Mouse (Mus musculus): ENCODE results near the gene Auts2. TPM values are rescaled to one million over a fixed set of nuclear protein-coding genes. Genes with fewer than 3 reads are reported as not detected.
A peak's percentile ranks its signal among the peaks of the same experiment; 100 is the strongest.

Auts2 gene
- polyA plus RNA-seq, 1 experiment from 2014 or later, result 45.3 TPM

GRCm38 (mm10) chr5:131645341-131646191 is 897.6 kb downstream of the Auts2 start:
- no peak for ATAC-seq (ENCODE audit: insufficient number of reproducible peaks, low FRiP score, low TSS enrichment, low read depth)

GRCm38 (mm10) chr5:131644331-131644730 is 898.8 kb downstream of the Auts2 start:
- no peak for ATAC-seq (ENCODE audit: insufficient number of reproducible peaks, low FRiP score, low TSS enrichment, low read depth)
- Histone ChIP-seq H3K9ac (no peak overlapping the region), H3K36me3 (no peaks in the 10 kb centered on the region), H3K27me3 (no peaks in the 10 kb centered on the region), H3K27ac (replicated peaks) (no peak overlapping the region), H3K4me2 (replicated peaks) (no peak overlapping the region), H3K4me1 (peaks cover 47% of the 10 kb centered on the region), H3K4me3 (replicated peaks) (no peak overlapping the region), H3K9me3 (replicated peaks) (no peaks in the 10 kb centered on the region)
- WGBS, result 89% methylated on average over 6 of the region's 6 CpGs

More at GRCm38 (mm10) chr5:131645341-131646191, 897.6 kb downstream of the Auts2 start:
- 31% methylated on average over 18 of the region's 18 CpGs for WGBS
- H3K4me3 ChIP-seq (replicated peaks), result no peak overlapping the region
- no peak overlapping the region for H3K27ac ChIP-seq (replicated peaks)
- H3K36me3 ChIP-seq, result no peaks in the 10 kb centered on the region
- no peaks in the 10 kb centered on the region for H3K27me3 ChIP-seq
- no peak overlapping the region for H3K9ac ChIP-seq
- no peak overlapping the region for H3K4me2 ChIP-seq (replicated peaks)
- peaks cover 47% of the 10 kb centered on the region for H3K4me1 ChIP-seq
- H3K9me3 ChIP-seq (replicated peaks), result no peaks in the 10 kb centered on the region

- H3K4me3 ChIP-seq (replicated peaks), result no peak overlapping the region
- no peak overlapping the region for H3K9ac ChIP-seq
- peak overlapping the region; percentile 44; the same call in 1 of the 2 replicates for H3K27ac ChIP-seq (replicated peaks)
- peaks cover 45% of the 10 kb centered on the region for H3K4me1 ChIP-seq
- WGBS, result 44% methylated on average over 23 of the region's 23 CpGs
- no peaks in the 10 kb centered on the region for H3K36me3 ChIP-seq
- H3K9me3 ChIP-seq (replicated peaks), result no peaks in the 10 kb centered on the region
- H3K4me2 ChIP-seq (replicated peaks), result no peak overlapping the region
- H3K27me3 ChIP-seq, result no peaks in the 10 kb centered on the region
- peak; percentile 56; the same call in 1 of the 2 replicates for ATAC-seq (ENCODE audit: insufficient number of reproducible peaks, low FRiP score, low TSS enrichment, low read depth)
Measured at GRCm38 (mm10) chr5:131643176-131644174, 899.7 kb downstream of the Auts2 start.

GRCm38 (mm10) chr5:131642752-131643151 is 900.4 kb downstream of the Auts2 start:
- peak; percentile 48; the same call in 1 of the 2 replicates for ATAC-seq (ENCODE audit: insufficient number of reproducible peaks, low FRiP score, low TSS enrichment, low read depth)
- H3K4me2 ChIP-seq (replicated peaks), result no peak overlapping the region
- no peak overlapping the region for H3K9ac ChIP-seq
- no peaks in the 10 kb centered on the region for H3K36me3 ChIP-seq
- H3K4me3 ChIP-seq (replicated peaks), result no peak overlapping the region
- no peaks in the 10 kb centered on the region for H3K9me3 ChIP-seq (replicated peaks)
- peaks cover 38% of the 10 kb centered on the region for H3K4me1 ChIP-seq
- WGBS, result 52% methylated on average over 2 of the region's 2 CpGs
- H3K27me3 ChIP-seq, result no peaks in the 10 kb centered on the region
- H3K27ac ChIP-seq (replicated peaks), result peak overlapping the region; percentile 44; the same call in 1 of the 2 replicates

- no peak overlapping the region for H3K4me2 ChIP-seq (replicated peaks)
- H3K4me3 ChIP-seq (replicated peaks), result no peak overlapping the region
- WGBS, result 71% methylated on average over 5 of the region's 5 CpGs
- H3K9ac ChIP-seq, result no peak overlapping the region
- H3K9me3 ChIP-seq (replicated peaks), result no peaks in the 10 kb centered on the region
- no peak for ATAC-seq (ENCODE audit: insufficient number of reproducible peaks, low FRiP score, low TSS enrichment, low read depth)
- no peaks in the 10 kb centered on the region for H3K36me3 ChIP-seq
- no peaks in the 10 kb centered on the region for H3K27me3 ChIP-seq
- H3K27ac ChIP-seq (replicated peaks), result no peak overlapping the region
- H3K4me1 ChIP-seq, result peaks cover 10% of the 10 kb centered on the region
Measured at GRCm38 (mm10) chr5:131636431-131636830, 906.7 kb downstream of the Auts2 start.

GRCm38 (mm10) chr5:131634731-131635130 is 908.4 kb downstream of the Auts2 start:
- H3K27me3 ChIP-seq, result no peaks in the 10 kb centered on the region
- peaks cover 20% of the 10 kb centered on the region for H3K4me1 ChIP-seq
- no peak overlapping the region for H3K9ac ChIP-seq
- WGBS, result 96% methylated on average over 7 of the region's 7 CpGs
- H3K4me3 ChIP-seq (replicated peaks), result no peak overlapping the region
- ATAC-seq (ENCODE audit: insufficient number of reproducible peaks, low FRiP score, low TSS enrichment, low read depth), result no peak
- no peaks in the 10 kb centered on the region for H3K36me3 ChIP-seq
- H3K27ac ChIP-seq (replicated peaks), result no peak overlapping the region
- no peaks in the 10 kb centered on the region for H3K9me3 ChIP-seq (replicated peaks)
- no peak overlapping the region for H3K4me2 ChIP-seq (replicated peaks)

GRCm38 (mm10) chr5:131631998-131632379 is 911.2 kb downstream of the Auts2 start:
- Histone ChIP-seq H3K4me2 (replicated peaks) (no peak overlapping the region), H3K9me3 (replicated peaks) (no peaks in the 10 kb centered on the region), H3K36me3 (no peaks in the 10 kb centered on the region), H3K4me1 (peaks cover 20% of the 10 kb centered on the region), H3K27ac (replicated peaks) (0 out of 2 replicates have a peak overlapping the region, but pooled peaks have one; percentile 1), H3K4me3 (replicated peaks) (no peak overlapping the region), H3K27me3 (no peaks in the 10 kb centered on the region), H3K9ac (no peak overlapping the region)
- 18% methylated on average over 4 of the region's 4 CpGs for WGBS
- ATAC-seq (ENCODE audit: insufficient number of reproducible peaks, low FRiP score, low TSS enrichment, low read depth), result no peak

- Histone ChIP-seq H3K4me3 (replicated peaks) (no peak overlapping the region), H3K9ac (no peak overlapping the region), H3K27ac (replicated peaks) (no peak overlapping the region), H3K36me3 (no peaks in the 10 kb centered on the region), H3K9me3 (replicated peaks) (no peaks in the 10 kb centered on the region), H3K27me3 (no peaks in the 10 kb centered on the region), H3K4me2 (replicated peaks) (no peak overlapping the region), H3K4me1 (peaks cover 20% of the 10 kb centered on the region)
- no peak for ATAC-seq (ENCODE audit: insufficient number of reproducible peaks, low FRiP score, low TSS enrichment, low read depth)
- 31% methylated on average over 12 of the region's 12 CpGs for WGBS
Measured at GRCm38 (mm10) chr5:131631038-131631997, 911.8 kb downstream of the Auts2 start.

- Histone ChIP-seq H3K36me3 (no peaks in the 10 kb centered on the region), H3K27ac (replicated peaks) (no peak overlapping the region), H3K27me3 (no peaks in the 10 kb centered on the region), H3K4me1 (peaks cover 20% of the 10 kb centered on the region), H3K9me3 (replicated peaks) (no peaks in the 10 kb centered on the region), H3K4me2 (replicated peaks) (no peak overlapping the region), H3K4me3 (replicated peaks) (no peak overlapping the region), H3K9ac (no peak overlapping the region)
- ATAC-seq (ENCODE audit: insufficient number of reproducible peaks, low FRiP score, low TSS enrichment, low read depth), result no peak
- 11% methylated on average over 7 of the region's 7 CpGs for WGBS
Measured at GRCm38 (mm10) chr5:131630577-131630976, 912.6 kb downstream of the Auts2 start.

- WGBS, result 5% methylated on average over 40 of the region's 40 CpGs
- 0 out of 2 replicates have a peak, but pooled peaks have one; percentile 39 for ATAC-seq (ENCODE audit: insufficient number of reproducible peaks, low FRiP score, low TSS enrichment, low read depth)
- peaks cover 12% of the 10 kb centered on the region for H3K4me1 ChIP-seq
- peaks cover 13% of the 10 kb centered on the region for H3K27me3 ChIP-seq
- H3K9ac ChIP-seq, result no peak overlapping the region
- peak overlapping the region; percentile 60 for H3K4me2 ChIP-seq (replicated peaks)
- H3K27ac ChIP-seq (replicated peaks), result no peak overlapping the region
- peak overlapping the region; percentile 36 for H3K4me3 ChIP-seq (replicated peaks)
- no peaks in the 10 kb centered on the region for H3K9me3 ChIP-seq (replicated peaks)
- H3K36me3 ChIP-seq, result no peaks in the 10 kb centered on the region
Measured at GRCm38 (mm10) chr5:131616113-131616876, 926.8 kb downstream of the Auts2 start.

All from embryonic facial prominence, embryonic 15.5 days (tissue).